Mouse (Mus musculus) midbrain, embryonic 11.5 days (tissue): ENCODE measurements around the gene Bcas3. TPM values are rescaled to one million over a fixed set of nuclear protein-coding genes. Genes with fewer than 3 reads are reported as not detected.
A peak's percentile ranks its signal among the peaks of the same experiment; 100 is the strongest.

ENCODE experiments used
- ATAC-seq: fragments of 200-750 bp; cut with Nextera tagmentation; 2 replicates; pipeline ENCODE4 v1.8.0; 2017; ENCODE audit warnings: moderate TSS enrichment, moderate library complexity; ENCODE audit not compliant: low FRiP score
- DNase-seq: peaks from one replicate; pipeline ENCODE4 v3.0.0; 2015; ENCODE audit warnings: low spot score; ENCODE audit errors: missing footprints
- H3K27ac ChIP-seq: fragments of 300-500 bp; sonication (generic); 2 replicates; pipeline ENCODE4 v1.5.1; 2014; ENCODE audit warnings: low read depth, low read length
- H3K27me3 ChIP-seq: fragments of 300-500 bp; sonication (generic); 2 replicates; pipeline ENCODE4 v1.6.1; 2014; ENCODE audit warnings: mild to moderate bottlenecking, low read length, moderate library complexity, mixed read lengths; ENCODE audit not compliant: control insufficient read depth, insufficient read depth
- H3K36me3 ChIP-seq: fragments of 300-500 bp; sonication (generic); 2 replicates; pipeline ENCODE4 v1.6.1; 2014; ENCODE audit warnings: mild to moderate bottlenecking, low read length, moderate library complexity, mixed read lengths; ENCODE audit not compliant: control insufficient read depth, insufficient read depth
- H3K4me1 ChIP-seq: fragments of 300-500 bp; sonication (generic); 2 replicates; pipeline ENCODE4 v1.6.1; 2014; ENCODE audit warnings: low read length; ENCODE audit not compliant: control insufficient read depth, insufficient read depth
- H3K4me2 ChIP-seq: fragments of 300-500 bp; sonication (generic); 2 replicates; pipeline ENCODE4 v1.6.1; 2014; ENCODE audit warnings: mild to moderate bottlenecking, moderate library complexity
- H3K4me3 ChIP-seq: fragments of 300-500 bp; sonication (generic); 2 replicates; pipeline ENCODE4 v1.5.1; 2014; ENCODE audit warnings: low read depth, low read length
- H3K9ac ChIP-seq: fragments of 300-500 bp; sonication (generic); 2 replicates; pipeline ENCODE4 v1.6.1; 2014; ENCODE audit warnings: low read length
- H3K9me3 ChIP-seq: fragments of 300-500 bp; sonication (generic); 2 replicates; pipeline ENCODE4 v1.6.1; 2016; ENCODE audit warnings: low read length; ENCODE audit not compliant: control insufficient read depth
- whole genome bisulfite sequencing: fragments of 180-500 bp; shearing (Covaris S2); extraction: QIAGEN DNeasy Blood & Tissue Kit; methylation state at CpG from one replicate; pipeline ENCODE4 v1.1.7; 2014; 5-methylcytosine and 5-hydroxymethylcytosine counted together
- polyA plus RNA-seq: library from polyadenylated mRNA; unstranded; fragments of >200 nt; fragmentation: Nextera tagmentation; extraction: Ambion mirVana; gene quantifications from 2 replicates; pipeline ENCODE4 v1.2.1, GENCODE M21; 2014

The Bcas3 gene
- polyA plus RNA-seq, 1 experiment from 2014 or later = 30.2 TPM

- WGBS = 84% methylated on average over 9 of the region's 9 CpGs
- Histone ChIP-seq H3K36me3 (peaks cover 4% of the 10 kb centered on the region; the same call in 1 of the 2 replicates), H3K4me2 (no peak overlapping the region), H3K27ac (no peak overlapping the region), H3K4me1 (no peaks in the 10 kb centered on the region), H3K9ac (no peak overlapping the region), H3K27me3 (no peaks in the 10 kb centered on the region), H3K9me3 (no peaks in the 10 kb centered on the region), H3K4me3 (no peak overlapping the region)
- no peak for DNase-seq
- ATAC-seq = no peak
Observed at GRCm38 (mm10) chr11:85323567-85324330, 29.2 kb upstream of the Bcas3 start.

GRCm38 (mm10) chr11:85328717-85329116 is 24.2 kb upstream of the Bcas3 start:
- no peak overlapping the region for H3K4me2 ChIP-seq
- H3K9me3 ChIP-seq = no peaks in the 10 kb centered on the region
- H3K4me1 ChIP-seq = no peaks in the 10 kb centered on the region
- peaks cover 7% of the 10 kb centered on the region for H3K36me3 ChIP-seq
- no peak overlapping the region for H3K4me3 ChIP-seq
- H3K9ac ChIP-seq = no peak overlapping the region
- WGBS = 96% methylated on average over 3 of the region's 3 CpGs
- no peak overlapping the region for H3K27ac ChIP-seq
- ATAC-seq = no peak
- no peaks in the 10 kb centered on the region for H3K27me3 ChIP-seq
- DNase-seq = no peak

GRCm38 (mm10) chr11:85329167-85329894 is 23.6 kb upstream of the Bcas3 start:
- Histone ChIP-seq H3K27me3 (no peaks in the 10 kb centered on the region), H3K9ac (no peak overlapping the region), H3K4me2 (no peak overlapping the region), H3K9me3 (no peaks in the 10 kb centered on the region), H3K4me3 (no peak overlapping the region), H3K36me3 (peaks cover 10% of the 10 kb centered on the region), H3K27ac (no peak overlapping the region), H3K4me1 (no peaks in the 10 kb centered on the region)
- DNase-seq (no peak), ATAC-seq (no peak)
- 92% methylated on average over 7 of the region's 7 CpGs for WGBS

- ATAC-seq = no peak
- H3K4me2 ChIP-seq = no peak overlapping the region
Observed at GRCm38 (mm10) chr11:85334778-85335177, 18.2 kb upstream of the Bcas3 start.

GRCm38 (mm10) chr11:85339173-85339831 is 13.7 kb upstream of the Bcas3 start:
- no peaks in the 10 kb centered on the region for H3K9me3 ChIP-seq
- 95% methylated on average over 6 of the region's 6 CpGs for WGBS
- no peaks in the 10 kb centered on the region for H3K27me3 ChIP-seq
- no peak overlapping the region for H3K27ac ChIP-seq
- H3K4me1 ChIP-seq = no peaks in the 10 kb centered on the region
- DNase-seq (no peak), ATAC-seq (no peak)
- H3K4me2 ChIP-seq = no peak overlapping the region
- no peak overlapping the region for H3K9ac ChIP-seq
- H3K4me3 ChIP-seq = no peak overlapping the region
- H3K36me3 ChIP-seq = peaks cover 6% of the 10 kb centered on the region; the same call in 1 of the 2 replicates

More at GRCm38 (mm10) chr11:85334778-85335177, 18.2 kb upstream of the Bcas3 start:
- Histone ChIP-seq H3K4me1 (no peaks in the 10 kb centered on the region), H3K36me3 (peaks cover 12% of the 10 kb centered on the region; the same call in 1 of the 2 replicates), H3K9ac (no peak overlapping the region), H3K27me3 (no peaks in the 10 kb centered on the region), H3K9me3 (no peaks in the 10 kb centered on the region), H3K4me3 (no peak overlapping the region), H3K27ac (no peak overlapping the region)
- peak; percentile 85 for DNase-seq
- WGBS = 59% methylated on average over 4 of the region's 4 CpGs

- ATAC-seq = no peak
- Histone ChIP-seq H3K27me3 (no peaks in the 10 kb centered on the region), H3K9me3 (no peaks in the 10 kb centered on the region), H3K27ac (no peak overlapping the region), H3K36me3 (peaks cover 4% of the 10 kb centered on the region; the same call in 1 of the 2 replicates), H3K9ac (no peak overlapping the region), H3K4me1 (no peaks in the 10 kb centered on the region), H3K4me2 (no peak overlapping the region), H3K4me3 (no peak overlapping the region)
- WGBS = 91% methylated on average over 7 of the region's 7 CpGs
- DNase-seq = no peak
Observed at GRCm38 (mm10) chr11:85340070-85340616, 12.8 kb upstream of the Bcas3 start.

GRCm38 (mm10) chr11:85353819-85354218 is 852 bp downstream of the Bcas3 start:
- Histone ChIP-seq H3K36me3 (no peaks in the 10 kb centered on the region), H3K27ac (no peak overlapping the region), H3K4me3 (peak overlapping the region; percentile 69), H3K9ac (peak overlapping the region; percentile 67; the same call in 1 of the 2 replicates), H3K4me2 (peak overlapping the region; percentile 71), H3K4me1 (peaks cover 7% of the 10 kb centered on the region), H3K9me3 (no peaks in the 10 kb centered on the region), H3K27me3 (no peaks in the 10 kb centered on the region)
- ATAC-seq (no peak), DNase-seq (no peak)
- WGBS = 72% methylated on average over 4 of the region's 4 CpGs

GRCm38 (mm10) chr11:85359641-85360040 is 6.7 kb downstream of the Bcas3 start:
- Histone ChIP-seq H3K9ac (no peak overlapping the region), H3K27ac (no peak overlapping the region), H3K4me3 (no peak overlapping the region), H3K27me3 (no peaks in the 10 kb centered on the region), H3K4me2 (no peak overlapping the region), H3K36me3 (no peaks in the 10 kb centered on the region), H3K9me3 (no peaks in the 10 kb centered on the region), H3K4me1 (no peaks in the 10 kb centered on the region)
- ATAC-seq (no peak), DNase-seq (no peak)
- WGBS = 91% methylated on average over 6 of the region's 6 CpGs
